Mouse (Mus musculus): ENCODE data around the gene Milr1.
"Not testable (repeated sequence)": the region's sequence is repeated elsewhere in the genome, so short reads cannot be mapped to it uniquely, and the experiment has no call there.

Gene Milr1

DNA sequence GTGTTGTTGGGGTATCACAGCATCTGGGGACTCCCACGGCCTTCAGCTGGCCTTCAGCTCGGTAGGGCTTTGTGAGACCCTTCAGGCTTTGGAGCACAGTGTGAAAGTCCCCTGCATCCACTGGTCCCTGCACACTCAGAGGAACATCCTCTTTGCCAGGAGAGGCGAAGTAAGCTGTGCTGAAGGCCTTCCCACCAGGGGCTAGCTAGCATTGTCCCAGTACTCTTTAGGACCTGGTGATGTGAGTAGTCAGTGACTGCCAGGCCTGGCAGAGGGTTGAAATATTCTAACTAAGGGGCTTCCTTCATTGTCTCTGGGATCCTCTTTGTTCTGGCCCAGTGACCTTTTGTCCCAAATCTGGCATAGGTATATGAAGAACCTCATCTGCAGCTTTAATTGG lies 14.4 kb upstream of the Milr1 start:
- no peak for DNase-seq

DNA sequence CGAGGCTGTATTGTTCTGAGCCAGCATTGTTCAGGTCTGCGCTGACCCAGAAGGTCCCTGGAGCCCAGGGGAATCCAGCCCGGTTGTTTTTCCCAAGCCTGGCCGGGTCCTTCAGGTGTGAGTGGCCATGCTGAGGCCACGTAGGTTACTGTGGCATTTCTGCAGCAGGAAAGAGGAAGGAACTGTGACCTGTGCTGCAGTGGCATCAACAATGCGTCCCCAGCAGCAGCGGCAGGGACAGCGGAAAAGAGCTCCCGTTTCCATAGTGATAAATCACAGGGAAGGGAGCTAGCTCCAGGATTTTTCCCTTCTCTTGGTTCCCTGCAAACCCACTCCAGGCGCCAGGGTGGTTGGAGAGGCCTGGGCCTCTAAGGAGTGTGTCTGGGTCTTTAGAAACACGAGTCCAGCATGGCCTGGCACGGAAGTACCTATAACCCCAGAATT lies 13.8 kb upstream of the Milr1 start:
- DNase-seq, result peak; percentile 32

DNA sequence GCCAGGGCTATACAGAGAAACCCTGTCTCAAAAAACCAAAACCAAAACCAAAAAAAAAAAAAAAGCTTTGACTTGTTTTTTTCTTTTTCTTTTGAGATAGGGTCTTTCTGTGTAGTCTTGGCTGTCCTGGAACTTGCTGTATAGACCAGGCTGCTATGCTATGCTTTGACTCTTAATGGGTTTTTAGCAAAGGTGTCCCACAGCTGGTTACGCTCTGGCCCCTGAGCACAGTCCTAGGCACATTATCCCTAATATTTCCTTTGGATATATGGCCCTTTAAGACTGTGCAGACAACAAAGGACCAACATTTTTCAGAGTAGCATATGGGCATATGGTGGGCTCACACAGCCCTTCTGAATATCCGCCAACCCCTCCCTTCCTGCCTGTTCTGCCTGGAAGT lies 11.9 kb upstream of the Milr1 start:
- DNase-seq, result no peak

DNA sequence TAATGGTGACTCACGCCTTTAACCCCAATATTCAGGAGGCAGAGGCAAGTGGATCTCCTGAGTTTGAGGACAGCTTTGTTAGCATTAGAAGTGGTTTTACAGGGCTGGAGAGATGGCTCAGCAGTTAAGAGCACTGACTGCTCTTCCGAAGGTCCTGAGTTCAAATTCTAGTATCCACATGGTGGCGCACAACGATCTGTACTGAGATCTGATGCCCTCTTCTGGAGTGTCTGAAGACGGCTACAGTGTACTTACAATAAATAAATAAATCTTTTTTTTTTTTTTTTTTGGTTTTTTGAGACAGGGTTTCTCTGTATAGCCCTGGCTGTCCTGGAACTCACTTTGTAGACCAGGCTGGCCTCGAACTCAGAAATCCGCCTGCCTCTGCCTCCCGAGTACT lies 10.3 kb upstream of the Milr1 start:
- DNase-seq, result not testable (repeated sequence)

DNA sequence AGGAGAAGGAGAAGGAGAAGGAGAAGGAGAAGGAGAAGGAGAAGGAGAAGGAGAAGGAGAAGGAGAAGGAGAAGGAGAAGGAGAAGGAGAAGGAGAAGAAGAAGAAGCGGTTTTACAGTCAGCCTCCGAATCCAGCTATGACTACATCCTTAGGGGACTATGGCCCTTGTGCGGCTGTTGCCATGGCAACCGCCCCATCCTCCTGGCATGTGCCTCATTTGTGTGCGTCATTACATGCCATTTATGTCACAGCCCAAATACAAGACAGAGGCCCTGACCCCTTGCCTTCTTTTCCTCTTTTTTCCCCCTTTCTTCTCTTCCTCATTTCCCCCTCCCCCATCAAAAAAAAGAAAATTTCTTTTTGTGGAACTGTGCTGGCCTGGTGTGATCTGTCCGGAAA lies 9.8 kb upstream of the Milr1 start:
- no peak for DNase-seq

DNA sequence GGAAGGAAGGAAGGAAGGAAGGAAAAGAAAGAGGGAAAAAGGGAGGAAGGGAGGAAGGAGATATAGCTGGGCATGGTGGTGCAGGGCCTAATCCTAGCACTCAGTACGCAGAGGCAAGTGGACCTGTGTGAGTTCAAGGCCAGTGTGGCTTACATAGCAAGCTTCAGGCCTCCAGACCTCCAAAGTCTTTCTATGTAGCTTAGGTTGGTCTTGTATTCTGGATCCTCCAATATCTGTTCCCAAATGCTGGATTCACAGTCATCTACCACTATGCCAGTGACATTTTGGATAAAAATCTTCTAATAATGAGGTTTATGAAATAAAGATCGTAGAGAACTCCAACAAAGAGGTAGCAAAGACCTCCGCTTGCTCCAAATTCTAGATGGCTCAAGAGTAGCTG lies 9.2 kb upstream of the Milr1 start:
- no peak for DNase-seq

DNA sequence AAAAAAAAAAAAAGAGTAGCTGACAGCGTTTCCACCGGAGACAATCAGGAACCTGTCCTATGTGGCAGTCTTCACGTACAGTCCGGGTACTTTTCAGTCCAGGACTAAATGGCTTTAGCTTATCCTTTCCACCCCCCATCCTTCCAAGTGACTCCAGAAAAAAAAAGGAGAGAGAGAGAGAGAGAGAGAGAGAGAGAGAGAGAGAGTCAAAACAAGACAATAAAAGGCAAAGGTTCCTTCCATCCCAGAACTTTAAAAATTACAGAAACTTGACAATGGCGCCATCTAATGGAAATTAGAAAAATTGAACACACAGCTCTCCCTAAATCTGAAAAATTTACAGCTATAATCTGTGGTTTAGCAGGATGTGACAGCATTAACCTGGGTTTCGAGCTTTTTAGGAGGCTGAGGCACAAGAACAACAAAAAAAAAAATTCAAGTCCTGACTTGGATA lies 8.6 kb upstream of the Milr1 start:
- no peak for DNase-seq

DNA sequence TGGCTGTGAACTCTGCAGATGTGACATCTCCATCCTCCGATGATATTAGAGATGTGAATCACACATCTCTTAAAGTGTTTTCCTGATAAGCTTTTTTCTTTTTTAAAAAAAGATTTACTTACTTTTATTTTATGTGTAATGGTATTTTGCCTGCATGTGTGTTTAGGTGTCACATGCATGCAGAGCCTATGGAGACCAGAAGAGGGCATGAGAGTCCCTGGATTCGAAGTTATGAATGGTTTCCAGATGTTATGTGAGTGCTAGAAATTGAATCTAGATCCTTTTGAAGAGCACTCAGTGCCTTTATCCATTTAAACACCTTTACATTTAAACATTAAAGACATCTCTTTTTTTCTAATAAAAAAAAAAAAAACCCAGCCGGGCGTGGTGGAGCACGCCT lies 6.1 kb upstream of the Milr1 start:
- no peak for DNase-seq

DNA sequence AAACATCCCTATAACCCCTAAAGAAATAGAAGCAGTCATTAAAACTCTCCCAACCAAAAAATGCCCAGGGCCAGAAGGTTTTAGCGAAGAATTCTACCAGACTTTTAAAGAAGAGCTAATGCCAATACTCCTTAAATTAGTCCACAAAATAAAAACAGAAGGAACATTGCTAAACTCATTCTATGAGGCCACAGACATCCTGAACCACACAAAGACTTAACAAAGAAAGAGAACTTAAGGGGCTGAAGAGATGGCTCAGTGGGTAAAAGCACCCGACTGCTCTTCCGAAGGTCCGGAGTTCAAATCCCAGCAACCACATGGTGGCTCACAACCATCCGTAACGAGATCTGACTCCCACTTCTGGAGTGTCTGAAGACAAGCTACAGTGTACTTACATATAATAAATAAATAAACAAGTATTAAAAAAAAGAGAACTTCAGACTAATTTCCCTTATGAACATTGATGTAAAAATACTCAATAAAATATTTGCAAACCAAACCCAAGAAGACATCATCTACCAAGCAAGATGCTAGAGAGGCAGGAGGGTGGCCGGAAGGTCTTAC lies 1.4 kb upstream of the Milr1 start:
- DNase-seq, result not testable (repeated sequence)

DNA sequence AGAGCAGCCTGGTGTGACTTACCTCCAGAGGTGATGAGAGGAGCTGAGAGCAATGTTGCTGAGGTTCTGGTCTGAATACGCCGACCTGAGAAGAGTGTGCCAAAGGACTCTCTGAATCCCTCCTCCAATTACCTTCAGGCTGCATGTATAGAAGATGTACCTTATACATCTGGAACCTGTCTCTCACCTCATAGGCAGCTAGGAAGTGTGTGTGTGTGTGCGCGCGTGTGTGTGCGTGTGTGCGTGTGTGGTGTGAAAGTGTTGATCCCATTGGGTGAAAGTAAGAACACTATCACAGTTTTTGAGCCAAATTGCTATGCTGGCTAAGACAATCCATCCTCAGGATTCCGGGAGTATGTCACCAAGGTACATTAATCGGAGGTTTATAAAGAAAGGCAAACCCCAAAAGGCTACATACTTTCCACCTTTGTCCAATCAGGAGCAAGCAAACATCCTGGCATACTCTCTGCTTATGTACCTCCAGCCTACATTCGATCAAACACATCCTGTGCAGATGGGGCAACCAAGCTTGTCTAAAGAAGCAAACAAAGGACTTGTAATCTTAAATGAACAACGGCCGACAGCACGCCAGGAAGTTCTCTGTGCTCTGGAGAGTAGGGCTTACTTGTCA lies 790 bp upstream of the Milr1 start, which contains the start of gene Pecam1:
TSS of gene Pecam1 (minus strand) at position 508 of the 631 bp plus-strand sequence.
- DNase-seq, result no peak

DNA sequence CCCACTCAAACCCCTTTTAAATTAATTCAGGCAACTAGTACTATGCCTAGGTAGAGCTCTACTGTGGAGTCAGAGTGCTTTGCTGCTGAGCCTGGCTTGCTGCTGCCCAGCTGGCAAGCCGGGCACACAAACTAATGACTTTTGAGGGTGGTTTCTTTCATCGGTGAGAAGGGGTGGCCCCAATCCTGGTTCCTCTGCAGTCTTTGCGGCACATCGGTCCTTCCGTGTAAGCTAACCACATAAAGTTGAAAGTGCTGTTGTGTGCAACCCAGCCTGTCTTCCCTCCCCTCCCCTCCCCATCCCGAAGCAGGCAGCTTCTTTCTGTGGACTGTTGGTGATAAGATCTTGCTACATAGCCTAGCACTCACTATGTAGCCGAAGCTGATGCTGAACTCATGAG lies 1.1 kb downstream of the Milr1 start:
- DNase-seq, result peak; percentile 70

DNA sequence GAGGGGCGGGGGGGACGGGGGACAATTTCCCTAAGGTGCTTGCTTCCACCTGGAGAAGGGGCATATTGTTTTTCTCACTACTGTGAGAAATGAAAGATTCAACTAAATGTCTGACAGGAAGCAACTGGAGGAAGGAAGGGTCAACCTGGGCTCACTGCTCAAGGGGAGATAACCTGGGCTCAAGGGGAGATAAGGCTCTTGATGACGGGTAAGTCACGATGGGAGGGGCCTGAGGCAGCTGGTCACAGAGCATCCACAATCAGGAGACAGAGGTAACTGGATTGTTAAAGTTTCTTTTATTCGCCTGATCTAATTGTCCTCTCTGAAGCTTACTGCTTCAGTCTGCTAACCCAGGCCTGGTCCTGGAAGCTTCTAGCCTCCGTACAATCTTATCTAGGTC lies 2.3 kb downstream of the Milr1 start:
- no peak for DNase-seq

DNA sequence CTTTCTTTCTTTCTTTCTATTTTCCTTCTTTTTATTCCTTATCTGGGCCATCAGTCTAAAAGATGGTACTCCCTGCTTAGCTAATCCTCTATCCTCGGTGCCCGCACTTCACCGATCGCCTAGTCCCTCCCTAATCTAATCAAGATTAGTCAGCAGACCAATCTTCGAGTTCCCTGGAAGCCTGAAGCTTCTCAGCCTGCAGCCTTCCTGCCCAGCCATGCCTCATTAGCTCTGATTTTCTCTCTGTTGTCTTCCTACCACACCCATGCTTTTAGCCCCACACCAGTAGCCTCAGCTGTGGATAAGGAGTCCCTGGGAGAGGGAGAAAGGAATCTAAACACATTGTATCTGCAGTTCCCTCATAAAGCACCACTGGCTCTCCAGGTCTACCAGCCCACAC lies 4.6 kb downstream of the Milr1 start:
- no peak for DNase-seq

DNA sequence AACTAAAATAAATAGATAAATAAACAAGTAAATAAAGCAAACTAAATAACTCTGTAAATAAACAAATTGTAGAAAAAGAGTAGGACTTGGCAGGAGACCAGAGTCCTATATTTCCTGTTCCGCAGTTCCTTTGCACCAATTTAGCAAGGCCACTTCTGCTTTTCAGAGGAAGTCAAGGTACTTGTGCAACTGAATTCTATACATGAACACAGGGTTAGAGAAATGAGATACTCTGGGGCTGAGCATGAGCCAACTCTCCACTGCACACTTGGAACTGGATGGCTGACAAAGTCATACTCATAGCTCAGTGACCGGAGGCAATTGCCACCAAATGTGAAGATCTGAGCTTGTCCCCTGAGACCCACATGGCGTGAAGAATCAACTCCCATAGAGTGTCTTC lies 8.0 kb downstream of the Milr1 start:
- peak; percentile 54 for DNase-seq

DNA sequence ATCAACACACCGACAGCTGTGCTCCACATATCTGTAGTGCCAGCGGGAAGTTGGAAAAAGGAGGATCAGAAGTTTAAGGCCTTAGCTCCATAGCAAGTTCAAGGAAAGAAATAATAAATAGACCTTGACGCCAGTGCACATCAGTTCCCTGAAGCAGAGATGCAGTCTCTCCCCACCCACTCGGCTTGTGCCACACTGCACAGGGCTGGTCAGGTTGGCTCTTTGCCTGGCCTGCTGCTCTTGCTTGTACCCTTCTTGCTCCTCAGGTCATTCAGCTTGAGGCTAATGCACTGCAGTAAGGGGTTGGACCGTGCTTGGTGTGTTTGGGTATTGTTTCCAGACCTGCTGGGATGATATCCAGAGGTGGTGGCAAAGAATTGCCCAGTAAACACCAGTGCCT lies 9.5 kb downstream of the Milr1 start:
- DNase-seq, result peak; percentile 41

DNA sequence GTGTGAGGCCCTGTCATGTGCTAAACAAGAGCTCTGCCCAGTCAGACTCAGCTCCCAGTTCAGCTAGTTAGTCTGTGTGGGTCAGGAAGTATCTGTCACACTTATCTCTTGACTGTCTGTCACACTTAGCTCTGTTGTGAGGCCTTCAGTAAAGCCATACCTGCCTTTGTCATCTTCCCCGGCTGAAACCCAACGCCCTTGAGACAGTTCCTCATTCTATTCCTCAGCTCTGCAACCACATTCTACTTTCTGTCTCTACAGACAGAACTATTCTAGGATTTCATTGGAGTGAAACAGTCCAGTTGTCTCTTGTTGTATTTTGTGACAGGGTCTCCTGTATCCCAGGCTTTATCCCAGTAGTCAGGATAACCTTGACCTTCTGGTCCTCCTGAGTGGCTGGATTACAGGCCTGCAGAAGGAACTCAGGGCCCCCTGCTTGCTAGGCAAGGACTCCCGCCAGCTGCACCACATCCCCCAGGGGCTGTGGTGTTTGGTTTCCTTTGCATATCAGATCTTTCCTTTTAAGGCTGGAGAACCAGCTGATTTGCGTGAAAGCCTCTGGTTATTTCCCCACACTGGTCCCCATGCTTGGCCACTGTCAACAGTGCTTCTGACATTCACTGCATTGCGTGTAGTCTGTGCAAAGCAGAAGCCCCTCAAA lies 11.2 kb downstream of the Milr1 start:
- DNase-seq, result peak; percentile 65

DNA sequence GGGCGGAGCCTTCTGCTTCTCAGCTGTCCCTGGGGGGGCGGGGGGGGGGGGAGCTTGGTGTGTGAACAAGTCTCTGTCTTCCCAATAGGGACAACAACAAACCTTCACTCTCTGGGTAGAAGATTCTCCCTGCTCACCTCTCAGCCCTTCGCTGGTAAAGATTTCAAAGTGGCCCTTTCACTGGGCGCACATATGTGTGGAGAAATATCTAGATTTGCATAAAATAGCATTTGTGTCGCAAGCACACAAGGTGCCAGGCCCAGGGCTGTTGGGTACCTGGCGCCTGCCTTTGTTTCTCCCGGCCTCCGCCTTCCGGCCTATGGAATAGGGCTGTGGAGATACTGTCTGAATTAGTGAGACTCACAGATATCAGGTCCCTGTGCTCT lies 11.8 kb downstream of the Milr1 start:
- no peak for DNase-seq

DNA sequence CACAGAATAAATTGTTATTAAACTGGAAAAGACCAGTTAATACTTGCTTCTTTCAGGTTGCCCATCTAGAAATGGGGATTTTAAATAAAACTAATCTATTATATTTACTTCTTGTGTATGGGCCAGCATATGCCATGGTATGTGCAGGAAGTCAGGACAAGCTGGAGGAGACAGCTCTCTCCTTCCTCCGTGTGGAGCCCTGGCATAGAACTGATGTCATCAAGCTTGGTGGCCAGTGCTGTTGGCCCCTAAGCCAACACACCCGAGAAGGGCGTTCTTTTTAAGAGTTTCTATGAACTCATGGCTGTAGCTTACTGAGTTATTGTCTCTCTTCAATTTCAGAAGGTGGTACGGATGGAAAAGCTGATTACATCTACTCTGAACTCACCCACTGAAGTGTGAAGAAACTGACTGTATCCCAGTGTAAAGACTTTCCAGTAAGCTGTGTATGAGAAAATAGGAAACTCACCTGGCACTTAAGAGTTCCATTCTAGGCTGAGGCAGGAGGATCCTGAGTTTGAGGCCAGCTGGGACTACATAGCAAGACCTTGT lies 15.7 kb downstream of the Milr1 start:
- DNase-seq, result no peak

DNA sequence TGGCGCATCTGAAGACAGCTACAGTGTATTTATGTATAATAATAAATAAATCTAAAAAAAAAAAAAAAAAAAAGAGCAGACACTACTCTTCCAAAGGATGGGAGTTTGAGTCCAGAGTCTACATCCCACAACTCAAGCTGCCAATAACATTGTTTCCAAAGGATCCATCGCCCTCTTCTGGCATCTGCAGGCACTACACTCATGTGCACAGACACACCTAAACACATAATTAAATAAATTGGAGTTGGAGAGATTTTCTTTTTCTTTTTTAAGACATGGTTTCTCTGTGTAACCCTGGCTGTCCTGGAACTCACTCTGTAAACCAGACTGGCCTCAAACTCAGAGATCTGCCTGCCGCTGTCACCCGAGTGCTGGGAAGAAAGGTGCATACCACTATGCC lies 16.5 kb downstream of the Milr1 start:
- no peak for DNase-seq

DNA sequence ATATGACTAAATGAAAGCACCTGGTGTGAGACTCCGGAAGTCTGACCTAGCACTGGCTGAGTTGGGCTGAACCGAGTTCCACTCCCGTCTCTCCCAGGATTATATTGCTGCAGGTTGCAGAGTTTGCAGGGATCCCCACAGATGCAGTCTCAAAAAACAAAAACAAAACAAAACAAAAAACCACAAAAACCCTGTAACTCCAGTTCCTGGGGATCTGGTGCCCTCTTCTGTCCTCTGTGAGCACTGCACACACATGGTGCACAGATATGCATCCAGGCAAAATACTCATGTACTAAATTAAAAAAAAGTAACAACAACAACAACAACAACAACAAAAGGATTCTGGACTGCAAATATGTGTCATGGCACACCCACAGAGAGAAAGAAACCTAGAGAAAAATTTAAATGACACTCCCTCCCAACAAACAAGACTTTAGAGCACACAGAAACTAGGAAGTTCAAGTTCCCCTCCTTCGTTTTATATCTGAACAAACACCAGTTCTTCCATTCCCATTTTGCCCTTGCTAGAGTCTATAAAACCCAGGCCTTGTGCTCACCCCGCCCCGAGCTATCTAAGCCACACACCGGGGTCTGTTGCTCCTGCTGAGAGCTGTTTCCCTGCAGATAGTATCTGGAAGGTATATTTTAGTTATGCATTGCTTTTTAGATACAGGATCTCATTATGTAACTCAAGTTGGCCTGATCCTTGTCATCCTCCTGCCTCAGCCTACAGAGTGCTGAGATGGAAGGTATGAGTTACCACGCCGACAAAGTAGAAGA lies 19.4 kb downstream of the Milr1 start:
- no peak for DNase-seq

DNA sequence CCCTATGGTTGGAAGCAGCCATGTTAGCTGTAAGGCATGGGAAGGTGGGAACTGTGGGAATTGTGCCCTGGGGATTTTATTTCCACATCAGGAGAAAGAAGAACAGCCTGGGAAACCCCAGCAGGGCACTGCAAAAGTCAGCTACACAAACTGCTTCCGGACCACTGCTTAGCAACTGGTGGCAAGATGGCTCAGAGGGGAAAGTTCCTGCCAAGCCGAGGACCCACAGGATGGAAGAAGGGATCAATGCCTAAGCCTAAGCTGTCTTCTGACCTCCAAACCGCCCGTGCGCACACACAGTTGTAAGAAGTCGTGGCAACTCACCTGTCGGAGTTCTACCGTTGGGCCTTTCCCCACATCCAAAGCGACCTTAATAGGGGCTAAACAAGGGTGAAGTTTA lies 22.0 kb downstream of the Milr1 start:
- DNase-seq, result no peak

DNA sequence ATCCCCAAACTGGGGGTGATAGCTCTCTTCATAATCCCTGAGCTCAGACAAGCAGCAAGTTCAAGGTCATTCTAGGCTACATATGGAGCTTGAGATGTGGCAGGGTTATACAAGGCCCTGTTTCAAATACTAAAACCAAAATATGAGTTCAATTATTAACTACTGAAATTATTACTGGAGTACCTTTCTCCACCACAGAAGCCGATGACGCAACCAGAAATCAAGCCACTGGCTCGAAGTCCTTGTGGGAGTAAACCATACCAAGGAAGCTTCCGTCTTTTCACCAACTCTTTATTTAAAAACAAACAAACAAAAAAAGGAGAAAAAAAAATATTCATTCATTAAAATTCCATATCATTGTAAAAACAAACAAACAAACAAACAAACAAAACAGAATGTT lies 25.9 kb downstream of the Milr1 start:
- no peak for DNase-seq

DNA sequence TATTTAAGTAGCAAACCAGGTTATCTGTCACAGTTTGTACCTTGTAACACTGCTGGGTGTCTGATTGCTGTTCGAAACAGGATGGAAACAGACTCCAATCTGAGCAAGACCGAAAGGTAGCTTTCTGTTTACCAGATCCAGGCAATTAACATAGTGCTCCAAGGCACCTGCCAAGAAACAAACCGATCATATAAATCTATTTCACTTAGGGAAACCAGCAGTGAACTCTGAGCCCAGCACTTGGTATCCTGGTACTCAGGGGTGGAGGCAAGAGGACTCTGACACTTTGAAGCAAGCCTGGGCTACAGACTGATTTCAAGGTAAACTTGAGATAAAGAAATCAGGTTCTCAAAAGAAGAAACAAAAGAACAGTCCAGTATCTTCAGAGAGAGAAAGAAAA lies 26.4 kb downstream of the Milr1 start:
- no peak for DNase-seq
